Mouse (Mus musculus) megakaryocyte-erythroid progenitor cell, adult 5 weeks (primary cell): ENCODE results near the gene Fuca1. TPM values are rescaled to one million over a fixed set of nuclear protein-coding genes. Genes with fewer than 3 reads are reported as not detected.

Source experiments
- polyA plus RNA-seq: library from polyadenylated mRNA; stranded (reverse); fragments of >175 nt; gene quantifications from 2 replicates; pipeline ENCODE4 v1.2.3, GENCODE M21; 2012

Fuca1 gene
- 16.8 and 19.1 TPM in 2 replicates for polyA plus RNA-seq

GRCm38 (mm10) chr4:135920304-135921241 is at the start of gene Fuca1:
Fuca1 (plus strand) TSS chr4:135920735.

DNA sequence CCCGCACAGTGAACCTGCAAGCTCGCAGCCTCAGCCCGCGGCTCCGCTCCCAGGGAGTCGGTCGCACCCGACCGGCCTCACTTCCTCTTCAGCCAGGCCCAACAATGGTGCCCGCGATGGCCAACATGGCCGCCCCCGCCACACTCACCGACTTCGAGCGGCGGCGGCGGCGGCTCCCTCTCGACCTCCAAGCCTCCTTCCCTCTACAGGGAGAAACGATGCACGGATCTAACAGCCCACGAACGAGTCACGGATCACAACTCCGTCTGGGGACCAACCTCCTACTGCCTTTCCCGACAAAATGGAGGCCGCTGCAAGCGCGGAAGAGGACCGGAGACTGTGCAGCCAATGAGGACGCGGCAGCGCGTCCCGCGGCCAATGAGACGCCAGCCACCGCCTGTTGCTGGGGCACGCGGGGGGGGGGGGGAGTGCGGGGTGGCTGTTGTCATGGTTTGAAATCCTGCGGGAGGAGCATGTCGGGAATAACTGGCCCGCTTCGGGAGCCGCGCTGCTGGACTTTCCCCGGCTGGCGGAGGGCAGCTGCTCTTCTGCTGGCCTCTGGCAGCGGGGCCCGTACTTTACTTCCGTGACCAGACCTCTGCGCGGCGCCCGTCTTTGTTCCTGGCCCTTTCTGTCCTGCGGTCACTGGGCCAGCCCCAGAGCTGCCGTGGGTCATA is 46.9 kb upstream of the Fuca1 start, which contains the start of gene Pnrc2:
Gene Pnrc2, minus strand, starts transcription at position 325 of the 677 bp plus-strand sequence.

DNA sequence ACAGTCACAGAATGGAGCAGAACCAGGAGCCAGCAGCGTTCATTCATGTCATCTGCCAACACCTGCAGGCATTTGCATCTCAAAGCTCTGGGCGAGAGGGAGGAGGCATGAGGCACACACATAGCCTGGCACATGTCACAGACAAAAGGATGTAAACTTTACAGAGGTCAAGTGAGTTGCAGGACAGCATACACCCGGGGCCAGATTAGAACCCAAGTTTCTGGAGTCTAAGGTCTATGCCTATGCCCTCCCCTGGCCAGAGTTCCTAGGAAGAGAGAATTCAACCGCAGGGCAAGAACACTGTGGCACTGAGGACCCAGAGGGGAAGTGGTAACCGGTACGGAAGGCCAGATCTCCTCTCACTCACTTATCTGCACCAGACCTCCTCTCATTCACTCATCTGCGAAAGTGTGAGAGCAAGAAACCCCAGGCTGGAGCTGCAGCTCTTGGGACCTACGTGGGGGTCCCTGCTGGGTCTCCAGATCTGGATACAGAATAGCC is 25.4 kb upstream of the Fuca1 start, which contains the start of gene Cnr2:
Gene Cnr2, plus strand, starts transcription at position 324 of the 501 bp plus-strand sequence.

DNA sequence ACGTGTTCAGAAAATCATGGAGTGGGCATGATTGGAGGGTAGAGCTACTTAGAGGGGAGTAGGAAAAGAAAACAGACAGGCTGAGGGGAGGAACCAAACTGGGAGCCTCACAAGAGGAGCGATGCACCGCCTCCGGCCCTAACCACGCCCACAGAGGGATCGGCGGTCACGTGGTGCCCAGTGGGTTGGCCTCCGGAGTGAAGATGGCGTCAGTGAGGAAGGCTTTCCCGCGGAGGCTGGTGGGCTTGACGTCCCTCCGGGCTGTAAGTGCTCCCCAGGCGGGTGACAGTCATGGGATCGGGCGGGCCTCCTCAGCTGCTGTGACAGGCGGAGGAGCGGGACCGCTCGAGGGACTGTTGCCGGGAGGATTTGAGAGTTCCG is 25.7 kb downstream of the Fuca1 start, which contains the start of gene Hmgcl:
Gene Hmgcl, plus strand, starts transcription at position 171 of the 381 bp plus-strand sequence.

DNA sequence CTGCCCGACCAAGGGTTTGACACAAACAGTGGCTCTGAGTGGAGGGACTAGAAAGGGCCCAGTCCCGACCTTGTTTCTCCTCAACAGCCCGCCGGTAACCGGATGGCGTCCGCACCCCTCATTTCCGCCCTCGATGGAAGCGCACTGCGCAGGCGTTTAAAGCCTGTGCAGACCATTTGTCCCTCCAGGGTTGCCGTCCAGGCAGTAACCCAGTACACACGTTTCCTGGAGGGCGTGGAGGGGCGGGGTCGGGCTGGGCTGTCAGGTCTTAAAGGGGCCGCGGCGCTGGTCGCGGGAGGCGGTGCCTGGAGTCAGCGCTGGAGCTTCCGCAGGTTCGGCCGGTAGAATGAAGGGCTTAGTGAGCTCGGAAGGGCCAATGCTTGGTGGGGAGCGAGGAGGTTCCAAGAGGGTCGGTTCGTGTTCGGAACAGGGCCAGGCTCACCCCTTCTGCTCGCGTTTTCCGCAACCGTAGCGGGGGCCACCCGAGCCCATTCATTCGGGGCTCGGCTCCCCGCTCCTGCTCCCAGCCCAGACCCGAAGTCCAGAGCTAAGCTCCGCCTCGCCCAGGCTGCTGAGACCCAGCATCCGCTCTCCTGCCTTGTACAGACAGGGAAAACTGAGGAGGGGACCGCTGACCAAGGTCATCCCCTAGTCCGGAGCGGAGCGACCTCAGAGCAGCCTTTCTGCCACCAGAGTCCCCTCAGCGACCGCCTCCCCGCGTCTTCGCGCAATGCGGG is 43.1 kb downstream of the Fuca1 start, which contains the start of gene Gale:
Gene Gale, plus strand, starts transcription at position 271 of the 737 bp plus-strand sequence.

DNA sequence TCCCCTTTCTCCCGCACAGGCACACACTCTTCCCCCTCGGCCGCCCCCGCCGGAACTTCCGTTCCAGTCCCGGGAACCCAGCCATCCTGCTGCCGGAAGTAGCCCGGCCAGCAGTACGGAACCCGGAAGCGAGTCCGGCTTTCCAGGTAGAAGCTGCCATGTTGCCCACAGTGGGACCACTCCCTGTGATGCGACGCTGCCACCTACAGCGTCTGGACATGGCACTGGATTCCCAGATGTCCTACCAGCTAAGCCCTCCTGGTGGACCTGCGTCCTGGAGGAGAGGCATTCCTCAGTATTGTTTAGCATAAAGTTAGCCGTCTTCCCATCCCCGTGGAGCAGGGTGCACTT is 52.0 kb downstream of the Fuca1 start, which contains the start of gene Lypla2:
Gene Lypla2, minus strand, starts transcription at position 71 of the 351 bp plus-strand sequence.

GRCm38 (mm10) chr4:135986943-135987710 is 66.6 kb downstream of the Fuca1 start, which contains the start of gene Pithd1:
Pithd1 (minus strand) TSS chr4:135987264.

Other genes with a start within 250 kb of the Fuca1 start
- gene Ifnlr1, start 234.4 kb upstream of the Fuca1 start, polyA plus RNA-seq = 0.24 and 0.25 TPM in 2 replicates
- not detected in 2 replicates for gene Il22ra1, start 192.6 kb upstream of the Fuca1 start, polyA plus RNA-seq
- gene Myom3, start 161.0 kb upstream of the Fuca1 start, polyA plus RNA-seq = not detected in 2 replicates
- 244 and 246 TPM in 2 replicates for gene Srsf10, start 65.0 kb upstream of the Fuca1 start, polyA plus RNA-seq
- 7.2 and 9.6 TPM in 2 replicates for gene Pnrc2, start 46.9 kb upstream of the Fuca1 start, polyA plus RNA-seq
- 3.6 and 3.9 TPM in 2 replicates for gene Cnr2, start 25.3 kb upstream of the Fuca1 start, polyA plus RNA-seq
- 32.8 and 37.4 TPM in 2 replicates for gene Hmgcl, start 25.7 kb downstream of the Fuca1 start, polyA plus RNA-seq
- gene Gale, start 43.0 kb downstream of the Fuca1 start, polyA plus RNA-seq = 15.6 and 16.6 TPM in 2 replicates
- 220 and 237 TPM in 2 replicates for gene Lypla2, start 51.9 kb downstream of the Fuca1 start, polyA plus RNA-seq
- 38.5 and 46.6 TPM in 2 replicates for gene Pithd1, start 66.5 kb downstream of the Fuca1 start, polyA plus RNA-seq
- gene Eloa, start 101.0 kb downstream of the Fuca1 start, polyA plus RNA-seq = 15.5 and 16.6 TPM in 2 replicates
- 1,355 and 1,569 TPM in 2 replicates for gene Rpl11, start 132.7 kb downstream of the Fuca1 start, polyA plus RNA-seq
- gene Id3, start 222.8 kb downstream of the Fuca1 start, polyA plus RNA-seq = 29.1 and 40.4 TPM in 2 replicates